Mouse (Mus musculus) small intestine, adult 2 months (tissue): ENCODE results near the gene Itsn1. TPM values are rescaled to one million over a fixed set of nuclear protein-coding genes. Genes with fewer than 3 reads are reported as not detected.

Source experiments
- H3K27ac ChIP-seq: fragments of 200-500 bp; 2 replicates; pipeline ENCODE4 v1.5.1; 2012; ENCODE audit warnings: low read depth, low read length, control low read depth, inconsistent platforms; ENCODE audit not compliant: insufficient read depth
- H3K27me3 ChIP-seq: fragments of 200-500 bp; 2 replicates; pipeline ENCODE4 v1.6.1; 2012; ENCODE audit warnings: mild to moderate bottlenecking, moderate library complexity, low read length, inconsistent platforms; ENCODE audit not compliant: control insufficient read depth, insufficient read depth
- H3K36me3 ChIP-seq: fragments of 200-500 bp; 2 replicates; pipeline ENCODE4 v1.6.1; 2012; ENCODE audit warnings: mild to moderate bottlenecking, low read length, control low read depth, inconsistent platforms; ENCODE audit not compliant: control insufficient read depth, insufficient read depth
- H3K4me1 ChIP-seq: fragments of 200-500 bp; 2 replicates; pipeline ENCODE4 v1.6.1; 2012; ENCODE audit warnings: low read length, inconsistent platforms, mixed read lengths; ENCODE audit not compliant: control insufficient read depth, insufficient read depth, insufficient read length
- H3K4me3 ChIP-seq: fragments of 200-500 bp; 2 replicates; pipeline ENCODE4 v1.5.1; 2012; ENCODE audit warnings: low read depth, mild to moderate bottlenecking, control low read depth, inconsistent platforms, low read length, moderate library complexity
- CTCF ChIP-seq: fragments of 200-500 bp; IDR thresholded peaks from 2 replicates; pipeline ENCODE4 v1.5.1; 2012; ENCODE audit warnings: low read depth, mild to moderate bottlenecking, control low read depth, inconsistent platforms, low read length, moderate library complexity, mixed read lengths; ENCODE audit not compliant: insufficient replicate concordance, insufficient read length; ENCODE audit errors: extremely low read depth
- POLR2A ChIP-seq: fragments of 200-500 bp; IDR thresholded peaks from 2 replicates; pipeline ENCODE4 v1.6.1; 2012; ENCODE audit warnings: low read depth, mild to moderate bottlenecking, control low read depth, inconsistent platforms, low read length, moderate library complexity
- WGBS: fragments of 180-500 bp; shearing (Covaris S2); methylation state at CpG from one replicate; pipeline ENCODE4 v1.1.7; 2018; 5-methylcytosine and 5-hydroxymethylcytosine counted together
- polyA plus RNA-seq: library from polyadenylated mRNA; depleted of rRNA; stranded (reverse); fragments of >200 nt; gene quantifications from 2 replicates; pipeline ENCODE4 v1.2.3, GENCODE M21; 2012

Itsn1 gene
- polyA plus RNA-seq, 1 experiment: 15.6 TPM

DNA sequence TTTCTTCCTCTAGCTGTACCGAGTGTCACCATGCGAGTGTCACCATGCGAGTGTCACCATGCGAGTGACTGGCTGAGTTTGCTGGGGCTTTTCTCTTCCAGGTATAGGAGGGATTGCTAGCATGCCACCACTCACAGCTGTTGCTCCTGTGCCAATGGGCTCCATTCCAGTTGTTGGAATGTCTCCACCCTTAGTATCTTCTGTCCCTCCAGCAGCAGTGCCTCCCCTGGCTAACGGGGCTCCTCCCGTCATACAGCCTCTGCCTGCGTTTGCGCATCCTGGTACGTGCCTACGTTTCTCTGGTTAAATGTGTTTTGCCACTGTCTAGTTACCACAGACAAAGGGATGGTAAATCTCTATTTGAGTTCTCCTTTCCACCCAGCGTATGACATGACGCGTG, 72.3 kb downstream of the Itsn1 start:
- H3K4me1 ChIP-seq: no peaks in the 10 kb centered on the region
- peaks cover 8% of the 10 kb centered on the region for H3K36me3 ChIP-seq
- no peaks in the 10 kb centered on the region for H3K27me3 ChIP-seq
- H3K27ac ChIP-seq: no peak overlapping the region
- H3K4me3 ChIP-seq: no peak overlapping the region
- TF ChIP-seq CTCF (no peak), POLR2A (no peak)
- 93% methylated on average over 13 of the region's 13 CpGs for WGBS

DNA sequence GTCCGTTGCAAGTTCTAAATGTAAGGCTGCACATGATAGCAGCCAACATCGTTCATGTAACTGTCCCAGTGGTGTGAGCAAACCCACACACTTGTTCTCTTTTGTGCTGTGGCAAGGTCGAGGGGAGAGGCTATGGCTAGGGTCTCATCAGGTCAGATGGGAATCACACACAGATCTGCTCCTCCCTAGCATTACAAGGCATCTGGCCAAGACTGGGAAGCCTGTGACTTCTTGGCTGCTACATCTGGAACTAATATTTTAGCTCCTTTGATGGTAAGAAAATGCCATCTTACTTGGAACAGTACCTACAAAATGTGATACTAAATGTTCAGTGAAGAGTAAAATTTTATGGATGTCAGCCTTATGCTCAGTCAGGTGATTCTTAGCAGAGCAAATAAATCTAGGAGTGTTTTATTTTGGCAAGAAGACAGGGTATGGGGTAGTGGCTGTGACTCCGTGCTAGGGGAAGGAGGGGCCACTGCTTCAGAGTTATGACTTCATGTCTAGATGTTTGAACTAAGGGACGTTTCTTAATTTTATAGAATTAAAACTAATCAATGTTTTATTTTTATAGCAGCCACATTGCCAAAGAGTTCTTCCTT, 73.5 kb downstream of the Itsn1 start:
- TF ChIP-seq CTCF: no peak
- no peak for TF ChIP-seq POLR2A
- 81% methylated on average over 5 of the region's 5 CpGs for WGBS

DNA sequence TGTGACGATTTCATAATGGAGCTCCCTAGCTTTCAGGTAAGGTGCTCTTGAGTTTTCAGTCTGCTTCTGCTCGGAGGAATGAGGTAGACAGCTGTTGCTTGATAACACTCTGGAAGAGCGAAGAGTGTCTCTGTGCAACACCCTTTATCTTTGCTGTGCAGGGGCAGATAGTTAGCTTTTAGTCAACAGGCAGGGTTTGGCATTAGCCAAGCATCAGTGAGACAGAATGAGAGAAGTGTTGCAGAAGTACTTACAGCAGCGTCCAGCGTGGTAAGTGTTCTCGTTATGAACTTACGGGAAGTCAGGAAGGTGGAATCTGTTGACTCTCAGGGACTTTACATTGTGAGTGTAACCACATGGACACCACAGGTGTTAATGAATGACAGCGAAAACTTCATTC, 75.3 kb downstream of the Itsn1 start:
- H3K27me3 ChIP-seq: no peaks in the 10 kb centered on the region
- no peak overlapping the region for H3K27ac ChIP-seq
- no peak for TF ChIP-seq CTCF
- no peak for TF ChIP-seq POLR2A
- no peaks in the 10 kb centered on the region for H3K4me1 ChIP-seq
- WGBS: 89% methylated on average over 8 of the region's 8 CpGs
- no peak overlapping the region for H3K4me3 ChIP-seq
- peaks cover 10% of the 10 kb centered on the region for H3K36me3 ChIP-seq

More for the DNA sequence above, 73.5 kb downstream of the Itsn1 start:
- H3K36me3 ChIP-seq: peaks cover 8% of the 10 kb centered on the region
- H3K27ac ChIP-seq: no peak overlapping the region
- no peaks in the 10 kb centered on the region for H3K4me1 ChIP-seq
- H3K27me3 ChIP-seq: no peaks in the 10 kb centered on the region
- no peak overlapping the region for H3K4me3 ChIP-seq

DNA sequence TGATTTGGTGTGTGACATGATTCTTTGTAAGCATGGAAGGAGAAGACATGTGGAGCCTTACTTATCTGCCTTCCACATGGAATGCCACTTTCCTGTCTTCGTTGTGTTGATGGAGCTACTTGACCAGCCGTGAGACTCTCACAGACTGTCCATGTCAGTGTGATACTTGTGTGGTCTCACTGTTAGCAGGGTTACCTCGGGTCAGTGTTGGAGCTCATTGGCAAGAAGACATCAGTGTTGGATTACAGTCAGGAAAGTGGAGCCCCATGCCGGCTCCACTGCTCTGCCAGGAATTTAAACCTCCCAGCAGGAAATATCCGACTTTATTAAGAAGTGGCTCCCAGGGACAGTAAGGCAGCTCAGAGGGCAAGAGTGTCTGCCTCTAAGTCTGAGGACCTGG, 75.8 kb downstream of the Itsn1 start:
- no peaks in the 10 kb centered on the region for H3K4me1 ChIP-seq
- H3K4me3 ChIP-seq: no peak overlapping the region
- TF ChIP-seq POLR2A (no peak), CTCF (no peak)
- no peaks in the 10 kb centered on the region for H3K27me3 ChIP-seq
- H3K36me3 ChIP-seq: peaks cover 10% of the 10 kb centered on the region
- H3K27ac ChIP-seq: no peak overlapping the region
- 76% methylated on average over 5 of the region's 5 CpGs for WGBS

DNA sequence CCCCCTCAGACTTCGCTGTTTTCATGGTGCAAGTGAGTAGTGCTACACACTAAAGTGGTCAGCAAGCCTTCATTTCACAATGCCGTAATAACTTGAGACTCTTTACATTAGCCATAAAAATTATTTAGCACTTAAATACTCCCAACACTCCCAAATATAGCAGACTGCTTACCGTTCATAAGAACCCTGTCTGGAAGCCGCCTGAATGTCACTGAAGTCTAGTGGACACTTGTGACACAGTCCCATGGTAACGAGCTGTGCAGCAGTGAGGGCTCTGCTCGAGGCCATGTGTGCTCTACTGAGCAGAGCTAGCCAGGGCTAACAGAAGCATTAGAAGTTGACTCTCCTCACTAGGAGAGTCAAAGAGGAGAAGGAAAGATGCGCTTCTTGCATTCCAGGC, 81.2 kb downstream of the Itsn1 start:
- no peaks in the 10 kb centered on the region for H3K27me3 ChIP-seq
- peaks cover 10% of the 10 kb centered on the region; the same call in 1 of the 2 replicates for H3K36me3 ChIP-seq
- no peak overlapping the region for H3K27ac ChIP-seq
- TF ChIP-seq CTCF: no peak
- TF ChIP-seq POLR2A: no peak
- H3K4me3 ChIP-seq: no peak overlapping the region
- WGBS: 91% methylated on average over 7 of the region's 7 CpGs
- H3K4me1 ChIP-seq: no peaks in the 10 kb centered on the region

DNA sequence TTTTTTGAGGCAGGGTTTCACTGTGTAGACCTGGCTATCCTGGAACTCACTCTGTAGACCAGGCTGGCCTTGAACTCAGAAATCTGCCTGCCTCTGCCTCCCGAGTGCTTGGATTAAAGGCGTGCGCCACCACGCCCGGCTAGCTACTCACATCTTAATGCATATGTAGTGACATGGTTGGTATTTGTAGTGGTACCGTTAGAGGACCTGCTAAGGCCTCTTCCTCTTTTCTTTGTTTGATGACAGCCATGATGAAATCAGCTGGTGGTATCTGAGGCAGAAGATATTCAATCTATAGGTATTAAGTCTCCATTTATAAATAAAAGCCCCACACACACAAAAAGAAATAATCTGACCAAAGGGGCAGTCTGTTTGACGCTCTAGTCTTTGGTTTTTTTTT, 82.3 kb downstream of the Itsn1 start:
- TF ChIP-seq CTCF: no peak
- TF ChIP-seq POLR2A: no peak
- Histone ChIP-seq H3K36me3 (peaks cover 13% of the 10 kb centered on the region; the same call in 1 of the 2 replicates), H3K4me1 (no peaks in the 10 kb centered on the region), H3K27ac (no peak overlapping the region), H3K4me3 (no peak overlapping the region), H3K27me3 (no peaks in the 10 kb centered on the region)
- 95% methylated on average over 7 of the region's 7 CpGs for WGBS

DNA sequence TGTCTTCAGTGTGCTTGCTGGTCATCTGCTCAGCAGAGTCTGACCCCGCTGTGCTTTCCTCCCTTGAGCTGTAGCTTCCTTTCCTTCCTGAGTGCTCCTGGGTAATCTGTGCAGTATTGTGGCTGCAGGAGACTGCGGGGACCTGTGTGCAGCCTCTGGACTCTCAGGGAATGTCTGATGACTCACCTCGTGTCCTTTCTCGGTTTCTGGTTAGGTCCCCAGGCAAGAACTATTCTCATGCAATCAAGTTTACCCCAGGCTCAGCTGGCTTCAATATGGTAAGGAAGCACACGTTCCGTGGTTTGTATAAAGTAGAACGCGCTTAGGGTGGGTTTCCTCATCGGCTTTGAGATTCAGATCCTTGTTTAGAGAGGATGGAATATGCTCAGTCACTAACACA, 82.8 kb downstream of the Itsn1 start:
- Histone ChIP-seq H3K27me3 (no peaks in the 10 kb centered on the region), H3K27ac (no peak overlapping the region), H3K36me3 (peaks cover 14% of the 10 kb centered on the region; the same call in 1 of the 2 replicates), H3K4me3 (no peak overlapping the region), H3K4me1 (no peaks in the 10 kb centered on the region)
- TF ChIP-seq POLR2A (no peak), CTCF (no peak)
- WGBS: 87% methylated on average over 9 of the region's 9 CpGs

DNA sequence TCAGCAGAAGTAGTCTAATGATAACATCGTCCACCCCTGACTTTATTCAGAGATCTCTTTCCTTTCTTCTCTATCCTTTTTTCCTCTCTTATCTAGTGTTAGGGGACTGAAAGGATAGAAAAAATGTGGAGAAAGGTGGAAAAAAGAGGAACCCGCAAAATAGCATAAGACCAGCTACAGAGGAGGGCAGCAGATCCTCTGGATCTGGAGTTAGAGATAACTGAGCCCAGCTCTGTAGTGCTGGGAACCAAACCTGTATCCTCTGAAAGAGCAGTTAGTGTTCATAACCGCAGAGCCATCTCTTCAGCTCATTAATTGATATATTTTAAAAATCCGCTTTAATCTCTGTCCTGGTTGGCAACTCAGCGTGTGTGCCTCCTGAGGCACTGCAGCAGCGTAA, 84.5 kb downstream of the Itsn1 start:
- Histone ChIP-seq H3K4me1 (no peaks in the 10 kb centered on the region), H3K36me3 (peaks cover 21% of the 10 kb centered on the region), H3K27ac (no peak overlapping the region), H3K4me3 (no peak overlapping the region), H3K27me3 (no peaks in the 10 kb centered on the region)
- WGBS: 99% methylated on average over 6 of the region's 6 CpGs
- no peak for TF ChIP-seq POLR2A
- TF ChIP-seq CTCF: no peak
